Mouse (Mus musculus) midbrain, embryonic 11.5 days (tissue): Measurements from ENCODE around the gene Krtap4-16. TPM values are rescaled to one million over a fixed set of nuclear protein-coding genes. Genes with fewer than 3 reads are reported as not detected.
"Not testable (repeated sequence)": the region's sequence is repeated elsewhere in the genome, so short reads cannot be mapped to it uniquely, and the experiment has no call there.

Experiments
- ATAC-seq: fragments of 200-750 bp; cut with Nextera tagmentation; 2 replicates; pipeline ENCODE4 v1.8.0; 2017; ENCODE audit warnings: moderate TSS enrichment, moderate library complexity; ENCODE audit not compliant: low FRiP score
- DNase-seq: peaks from one replicate; pipeline ENCODE4 v3.0.0; 2015; ENCODE audit warnings: low spot score; ENCODE audit errors: missing footprints
- H3K27ac ChIP-seq: fragments of 300-500 bp; sonication (generic); 2 replicates; pipeline ENCODE4 v1.5.1; 2014; ENCODE audit warnings: low read depth, low read length
- H3K27me3 ChIP-seq: fragments of 300-500 bp; sonication (generic); 2 replicates; pipeline ENCODE4 v1.6.1; 2014; ENCODE audit warnings: mild to moderate bottlenecking, low read length, moderate library complexity, mixed read lengths; ENCODE audit not compliant: control insufficient read depth, insufficient read depth
- H3K36me3 ChIP-seq: fragments of 300-500 bp; sonication (generic); 2 replicates; pipeline ENCODE4 v1.6.1; 2014; ENCODE audit warnings: mild to moderate bottlenecking, low read length, moderate library complexity, mixed read lengths; ENCODE audit not compliant: control insufficient read depth, insufficient read depth
- H3K4me1 ChIP-seq: fragments of 300-500 bp; sonication (generic); 2 replicates; pipeline ENCODE4 v1.6.1; 2014; ENCODE audit warnings: low read length; ENCODE audit not compliant: control insufficient read depth, insufficient read depth
- H3K4me2 ChIP-seq: fragments of 300-500 bp; sonication (generic); 2 replicates; pipeline ENCODE4 v1.6.1; 2014; ENCODE audit warnings: mild to moderate bottlenecking, moderate library complexity
- H3K4me3 ChIP-seq: fragments of 300-500 bp; sonication (generic); 2 replicates; pipeline ENCODE4 v1.5.1; 2014; ENCODE audit warnings: low read depth, low read length
- H3K9ac ChIP-seq: fragments of 300-500 bp; sonication (generic); 2 replicates; pipeline ENCODE4 v1.6.1; 2014; ENCODE audit warnings: low read length
- H3K9me3 ChIP-seq: fragments of 300-500 bp; sonication (generic); 2 replicates; pipeline ENCODE4 v1.6.1; 2016; ENCODE audit warnings: low read length; ENCODE audit not compliant: control insufficient read depth
- WGBS: fragments of 180-500 bp; shearing (Covaris S2); extraction: QIAGEN DNeasy Blood & Tissue Kit; methylation state at CpG from one replicate; pipeline ENCODE4 v1.1.7; 2014; 5-methylcytosine and 5-hydroxymethylcytosine counted together
- polyA plus RNA-seq: library from polyadenylated mRNA; unstranded; fragments of >200 nt; fragmentation: Nextera tagmentation; extraction: Ambion mirVana; gene quantifications from 2 replicates; pipeline ENCODE4 v1.2.1, GENCODE M21; 2014

Gene Krtap4-16
- polyA plus RNA-seq, 1 experiment from 2014 or later, result not detected

- no peak within 1 kb of the TSS for H3K4me2 ChIP-seq
- H3K4me3 ChIP-seq, result no peak within 1 kb of the TSS
- WGBS, result 78% methylated on average over 1 of the region's 1 CpGs
- no peak for ATAC-seq
- H3K9ac ChIP-seq, result no peak within 1 kb of the TSS
- no peaks in the 10 kb centered on the region for H3K27me3 ChIP-seq
- no peaks in the 10 kb centered on the region for H3K9me3 ChIP-seq
- H3K36me3 ChIP-seq, result no peaks in the 10 kb centered on the region
- no peaks in the 10 kb centered on the region for H3K4me1 ChIP-seq
- no peak for DNase-seq
- H3K27ac ChIP-seq, result no peak within 1 kb of the TSS
These were observed 13.4 kb downstream of the Krtap4-16 start, which contains the start of gene 2300003K06Rik for GRCm38 (mm10) chr11:99837966-99838365. Gene 2300003K06Rik, minus strand, starts transcription at chr11:99838066.

GRCm38 (mm10) chr11:99815566-99815965 lies 35.8 kb downstream of the Krtap4-16 start, which contains the start of gene Gm11564:
Gene Gm11564, minus strand, starts transcription at chr11:99815666.
- H3K27me3 ChIP-seq, H3K9ac ChIP-seq, H3K4me1 ChIP-seq, ATAC-seq, H3K4me2 ChIP-seq, H3K9me3 ChIP-seq, H3K36me3 ChIP-seq, H3K4me3 ChIP-seq, DNase-seq, H3K27ac ChIP-seq: not testable (repeated sequence)
- 87% methylated on average over 2 of the region's 2 CpGs for WGBS

GRCm38 (mm10) chr11:99809792-99810191 lies 41.6 kb downstream of the Krtap4-16 start, which contains the start of gene Krtap4-13:
Gene Krtap4-13, minus strand, starts transcription at chr11:99809892.
- not testable (repeated sequence) for ATAC-seq

GRCm38 (mm10) chr11:99804346-99804745 lies 47.1 kb downstream of the Krtap4-16 start, which contains the start of gene Gm11554:
Gene Gm11554, minus strand, starts transcription at chr11:99804446.
- not testable (repeated sequence) for H3K4me1 ChIP-seq, H3K27me3 ChIP-seq, H3K9ac ChIP-seq, H3K4me3 ChIP-seq, H3K9me3 ChIP-seq, H3K36me3 ChIP-seq, DNase-seq, ATAC-seq, H3K27ac ChIP-seq, H3K4me2 ChIP-seq
- no CpG with 5 or more reads among the region's 1 CpGs for WGBS

More at GRCm38 (mm10) chr11:99809792-99810191, 41.6 kb downstream of the Krtap4-16 start, which contains the start of gene Krtap4-13:
- H3K9ac ChIP-seq, H3K27me3 ChIP-seq, H3K4me3 ChIP-seq, H3K27ac ChIP-seq, H3K4me1 ChIP-seq, DNase-seq, H3K4me2 ChIP-seq, H3K36me3 ChIP-seq, H3K9me3 ChIP-seq: not testable (repeated sequence)

Other genes starting within 250 kb of the Krtap4-16 start
- gene Gm11938, start 248.3 kb downstream of the Krtap4-16 start, polyA plus RNA-seq, result not detected in 2 replicates
- not detected in 2 replicates for gene Gm11937, start 241.4 kb downstream of the Krtap4-16 start, polyA plus RNA-seq
- not detected in 2 replicates for gene Krtap2-4, start 236.8 kb downstream of the Krtap4-16 start, polyA plus RNA-seq
- gene Gm11562, start 231.2 kb downstream of the Krtap4-16 start, polyA plus RNA-seq, result not detected in 2 replicates
- gene Krtap4-1, start 223.4 kb downstream of the Krtap4-16 start, polyA plus RNA-seq, result not detected in 2 replicates
- not detected in 2 replicates for gene Krtap4-2, start 216.5 kb downstream of the Krtap4-16 start, polyA plus RNA-seq
- not detected in 2 replicates for gene Krtap4-7, start 207.5 kb downstream of the Krtap4-16 start, polyA plus RNA-seq
- not detected in 2 replicates for gene Gm11555, start 201.4 kb downstream of the Krtap4-16 start, polyA plus RNA-seq
- not detected in 2 replicates for gene Gm11563, start 192.6 kb downstream of the Krtap4-16 start, polyA plus RNA-seq
- not detected in 2 replicates for gene Krtap4-6, start 185.6 kb downstream of the Krtap4-16 start, polyA plus RNA-seq
- not detected in 2 replicates for gene Gm14190, start 160.9 kb downstream of the Krtap4-16 start, polyA plus RNA-seq
- not detected in 2 replicates for gene Gm14180, start 117.3 kb downstream of the Krtap4-16 start, polyA plus RNA-seq
- gene Gm11595, start 78.7 kb downstream of the Krtap4-16 start, polyA plus RNA-seq, result not detected in 2 replicates
- gene Krtap4-8, start 70.9 kb downstream of the Krtap4-16 start, polyA plus RNA-seq, result not detected in 2 replicates
- not detected in 2 replicates for gene Krtap4-9, start 66.4 kb downstream of the Krtap4-16 start, polyA plus RNA-seq
- gene Gm11596, start 58.1 kb downstream of the Krtap4-16 start, polyA plus RNA-seq, result not detected in 2 replicates
- not detected in 2 replicates for gene Gm11569, start 52.7 kb downstream of the Krtap4-16 start, polyA plus RNA-seq
- not detected in 2 replicates for gene Gm11554, start 47.2 kb downstream of the Krtap4-16 start, polyA plus RNA-seq
- gene Krtap4-13, start 41.7 kb downstream of the Krtap4-16 start, polyA plus RNA-seq, result not detected in 2 replicates
- gene Gm11564, start 35.9 kb downstream of the Krtap4-16 start, polyA plus RNA-seq, result not detected in 2 replicates
- not detected in 2 replicates for gene 2300003K06Rik, start 13.5 kb downstream of the Krtap4-16 start, polyA plus RNA-seq
- not detected in 2 replicates for gene Gm11568, start 6.3 kb upstream of the Krtap4-16 start, polyA plus RNA-seq
- not detected in 2 replicates for gene Gm11559, start 12.9 kb upstream of the Krtap4-16 start, polyA plus RNA-seq
- not detected in 2 replicates for gene Krtap9-1, start 21.8 kb upstream of the Krtap4-16 start, polyA plus RNA-seq
- not detected in 2 replicates for gene Gm11567, start 27.6 kb upstream of the Krtap4-16 start, polyA plus RNA-seq
- not detected in 2 replicates for gene Krtap31-1, start 56.3 kb upstream of the Krtap4-16 start, polyA plus RNA-seq
- gene Gm11565, start 63.1 kb upstream of the Krtap4-16 start, polyA plus RNA-seq, result not detected in 2 replicates
- not detected in 2 replicates for gene Krtap31-2, start 84.7 kb upstream of the Krtap4-16 start, polyA plus RNA-seq
- not detected in 2 replicates for gene Krtap9-5, start 96.9 kb upstream of the Krtap4-16 start, polyA plus RNA-seq
- not detected in 2 replicates for gene Krtap29-1, start 127.4 kb upstream of the Krtap4-16 start, polyA plus RNA-seq
- gene Krtap16-1, start 135.0 kb upstream of the Krtap4-16 start, polyA plus RNA-seq, result not detected in 2 replicates
- not detected in 2 replicates for gene Krtap17-1, start 142.4 kb upstream of the Krtap4-16 start, polyA plus RNA-seq
- gene Krt33a, start 164.6 kb upstream of the Krtap4-16 start, polyA plus RNA-seq, result not detected in 2 replicates
- not detected in 2 replicates for gene Krt33b, start 178.3 kb upstream of the Krtap4-16 start, polyA plus RNA-seq
- gene Krt34, start 189.9 kb upstream of the Krtap4-16 start, polyA plus RNA-seq, result not detected in 2 replicates
- gene Krt31, start 198.9 kb upstream of the Krtap4-16 start, polyA plus RNA-seq, result not detected in 2 replicates
- not detected in 2 replicates for gene Krt32, start 236.6 kb upstream of the Krtap4-16 start, polyA plus RNA-seq
- gene Krt35, start 244.6 kb upstream of the Krtap4-16 start, polyA plus RNA-seq, result not detected in 2 replicates